Mouse (Mus musculus) lung, postnatal 0 days (tissue): ENCODE measurements around the gene Usp6nl. TPM values are rescaled to one million over a fixed set of nuclear protein-coding genes. Genes with fewer than 3 reads are reported as not detected.

Experiments used
- ATAC-seq: fragments of 200-750 bp; cut with Nextera tagmentation; 2 replicates; pipeline ENCODE4 v1.8.0; 2017; ENCODE audit warnings: moderate library complexity
- DNase-seq: peaks from one replicate; pipeline ENCODE4 v3.0.0-alpha.2; 2016; ENCODE audit warnings: low spot score
- H3K27ac ChIP-seq: fragments of 300-500 bp; sonication (generic); 2 replicates; pipeline ENCODE4 v1.5.1; 2014; ENCODE audit warnings: antibody characterized with exemption, mild to moderate bottlenecking, low read length, mixed read lengths
- H3K27me3 ChIP-seq: fragments of 300-500 bp; sonication (generic); replicated peaks from 2 replicates; pipeline ENCODE4 v1.6.1; 2014; ENCODE audit warnings: low read length, mixed read lengths; ENCODE audit not compliant: insufficient read depth
- H3K36me3 ChIP-seq: fragments of 300-500 bp; sonication (generic); 2 replicates; pipeline ENCODE4 v1.6.1; 2014; ENCODE audit warnings: low read length, mixed read lengths; ENCODE audit not compliant: insufficient read depth
- H3K4me1 ChIP-seq: fragments of 300-500 bp; sonication (generic); 2 replicates; pipeline ENCODE4 v1.6.1; 2014; ENCODE audit warnings: antibody characterized with exemption, low read depth, low read length, mixed read lengths; ENCODE audit not compliant: insufficient read depth
- H3K4me2 ChIP-seq: fragments of 300-500 bp; sonication (generic); replicated peaks from 2 replicates; pipeline ENCODE4 v1.6.1; 2014; ENCODE audit warnings: low read depth, mild to moderate bottlenecking, low read length, moderate library complexity, mixed read lengths
- H3K4me3 ChIP-seq: fragments of 300-500 bp; sonication (generic); 2 replicates; pipeline ENCODE4 v1.5.1; 2014; ENCODE audit warnings: low read depth, low read length
- H3K9ac ChIP-seq: fragments of 300-500 bp; sonication (generic); replicated peaks from 2 replicates; pipeline ENCODE4 v1.6.1; 2014; ENCODE audit warnings: low read depth, mild to moderate bottlenecking
- H3K9me3 ChIP-seq: fragments of 300-500 bp; sonication (generic); 2 replicates; pipeline ENCODE4 v1.6.1; 2016; ENCODE audit warnings: low read length, mixed read lengths
- CTCF ChIP-seq: IDR thresholded peaks from 2 replicates; pipeline ENCODE4 v1.5.1; 2016; ENCODE audit warnings: antibody characterized with exemption, mild to moderate bottlenecking
- EP300 ChIP-seq: IDR thresholded peaks from 2 replicates; pipeline ENCODE4 v1.6.1; 2016; ENCODE audit warnings: antibody characterized with exemption, mild to moderate bottlenecking, control low read depth
- WGBS: fragments of 180-500 bp; shearing (Covaris S2); extraction: QIAGEN DNeasy Blood & Tissue Kit; methylation state at CpG from one replicate; pipeline ENCODE4 v1.1.7; 2014; 5-methylcytosine and 5-hydroxymethylcytosine counted together
- polyA plus RNA-seq: library from polyadenylated mRNA; unstranded; fragments of >200 nt; fragmentation: Nextera tagmentation; extraction: Ambion mirVana; gene quantifications from 2 replicates; pipeline ENCODE4 v1.2.1, GENCODE M21; 2015

Usp6nl gene
- polyA plus RNA-seq, 1 experiment from 2014 or later: 9.5 TPM

GRCm38 (mm10) chr2:6490076-6490475 lies 167.6 kb downstream of the Usp6nl start:
- Histone ChIP-seq H3K9ac (no peak overlapping the region), H3K9me3 (no peaks in the 10 kb centered on the region), H3K36me3 (no peaks in the 10 kb centered on the region), H3K27me3 (no peaks in the 10 kb centered on the region), H3K4me1 (no peaks in the 10 kb centered on the region), H3K4me2 (no peak overlapping the region), H3K4me3 (no peak overlapping the region), H3K27ac (no peak overlapping the region)
- ATAC-seq (no peak), DNase-seq (no peak)
- 85% methylated on average over 6 of the region's 6 CpGs for WGBS
- no peak for TF ChIP-seq EP300
- no peak for TF ChIP-seq CTCF

- WGBS: 65% methylated on average over 4 of the region's 4 CpGs
- H3K4me3 ChIP-seq: no peak overlapping the region
- H3K36me3 ChIP-seq: no peaks in the 10 kb centered on the region
- no peaks in the 10 kb centered on the region for H3K4me1 ChIP-seq
- ATAC-seq (no peak), DNase-seq (no peak)
- no peak overlapping the region for H3K9ac ChIP-seq
- H3K9me3 ChIP-seq: no peaks in the 10 kb centered on the region
- no peak overlapping the region for H3K4me2 ChIP-seq
- no peaks in the 10 kb centered on the region for H3K27me3 ChIP-seq
- TF ChIP-seq EP300 (no peak), CTCF (peak; percentile 42)
- no peak overlapping the region for H3K27ac ChIP-seq
These were observed 168.4 kb downstream of the Usp6nl start for GRCm38 (mm10) chr2:6490870-6491269.

GRCm38 (mm10) chr2:6493886-6494285 lies 171.4 kb downstream of the Usp6nl start:
- no peak for TF ChIP-seq EP300
- TF ChIP-seq CTCF: no peak
- Histone ChIP-seq H3K36me3 (no peaks in the 10 kb centered on the region), H3K27ac (no peak overlapping the region), H3K4me2 (no peak overlapping the region), H3K27me3 (no peaks in the 10 kb centered on the region), H3K4me3 (no peak overlapping the region), H3K4me1 (no peaks in the 10 kb centered on the region), H3K9ac (no peak overlapping the region), H3K9me3 (no peaks in the 10 kb centered on the region)
- 79% methylated on average over 5 of the region's 5 CpGs for WGBS
- ATAC-seq (no peak), DNase-seq (no peak)

Other genes with a start within 250 kb of the Usp6nl start
- gene Proser2, start 192.5 kb upstream of the Usp6nl start, polyA plus RNA-seq: 14.0 and 15.2 TPM in 2 replicates
- gene Echdc3, start 109.6 kb upstream of the Usp6nl start, polyA plus RNA-seq: 12.0 and 15.1 TPM in 2 replicates